ENCODE assay signal across 23 mouse cellular contexts in genomic region chr1:7533506-7533905, GRCm38 (mm10).
"Had no signal": no experiment of that assay in that cellular context is flagged by ENCODE, and none has a peak within 500 bp of the region (broad histone marks: within the 10 kb centered on the region; RNA-seq: fewer than 3 reads in every experiment).

No protein-coding gene starts in this region.

- H3K4me1 ChIP-seq: heart, embryonic 10.5 days; heart, embryonic 12.5 days; hindbrain, embryonic 10.5 days; hindbrain, embryonic 12.5 days; intestine, embryonic 15.5 days; limb, embryonic 10.5 days; limb, embryonic 12.5 days; liver, embryonic 12.5 days had no signal

- H3K9me3 ChIP-seq: heart, embryonic 10.5 days; hindbrain, embryonic 10.5 days; hindbrain, embryonic 12.5 days; intestine, embryonic 15.5 days; limb, embryonic 10.5 days; limb, embryonic 12.5 days; liver, embryonic 12.5 days had no signal

- H3K36me3 ChIP-seq: heart, embryonic 10.5 days; heart, embryonic 12.5 days; hindbrain, embryonic 10.5 days; hindbrain, embryonic 12.5 days; intestine, embryonic 15.5 days; limb, embryonic 10.5 days; limb, embryonic 12.5 days; liver, embryonic 12.5 days had no signal

- DNase-seq: gastrocnemius, adult 2 months; gastrocnemius, postnatal 10 days; gastrocnemius, postnatal 25 days; heart, adult 18-20 months; heart, postnatal 10 days; heart, postnatal 4 days; kidney, adult 18-20 months; kidney, adult 8-10 months; kidney, postnatal 10 days; kidney, postnatal 25 days; kidney, postnatal 4 days had no signal

- H3K4me3 ChIP-seq: gastrocnemius, adult 2 months; heart, embryonic 10.5 days; heart, embryonic 12.5 days; hindbrain, embryonic 10.5 days; hindbrain, embryonic 12.5 days; intestine, embryonic 15.5 days; layer of hippocampus, adult 2 months; left cerebral cortex, adult 2 months; limb, embryonic 10.5 days; limb, embryonic 12.5 days; liver, embryonic 12.5 days had no signal

- H3K9ac ChIP-seq: heart, embryonic 12.5 days; hindbrain, embryonic 12.5 days; hindbrain, embryonic 14.5 days; intestine, embryonic 15.5 days; limb, embryonic 12.5 days; liver, embryonic 12.5 days; liver, embryonic 14.5 days had no signal

- H3K27ac ChIP-seq: gastrocnemius, adult 2 months; heart, embryonic 10.5 days; hindbrain, embryonic 10.5 days; hindbrain, embryonic 12.5 days; hindbrain, embryonic 14.5 days; intestine, embryonic 15.5 days; layer of hippocampus, adult 2 months; left cerebral cortex, adult 2 months; limb, embryonic 10.5 days; limb, embryonic 12.5 days; liver, embryonic 12.5 days; liver, embryonic 14.5 days had no signal
